Mouse (Mus musculus) adrenal gland, adult 10 weeks (tissue): ENCODE measurements around the gene Gal3st1. TPM values are rescaled to one million over a fixed set of nuclear protein-coding genes. Genes with fewer than 3 reads are reported as not detected.

Experiments
- polyA plus RNA-seq: library from polyadenylated mRNA; stranded (reverse); fragments of 350-450 nt; fragmentation: Illumina TruSeq; extraction: RNeasy Lipid Tissue Mini Kit (QIAGEN cat#74804); gene quantifications from one replicate; pipeline ENCODE4 v1.2.3, GENCODE M21; 2014; ENCODE audit warnings: low read depth, low replicate concordance

Gene Gal3st1
- polyA plus RNA-seq: not detected

GRCm38 (mm10) chr11:3983291-3983862, at the start of gene Gal3st1:
Gene Gal3st1, plus strand, starts transcription at chr11:3983636.

DNA sequence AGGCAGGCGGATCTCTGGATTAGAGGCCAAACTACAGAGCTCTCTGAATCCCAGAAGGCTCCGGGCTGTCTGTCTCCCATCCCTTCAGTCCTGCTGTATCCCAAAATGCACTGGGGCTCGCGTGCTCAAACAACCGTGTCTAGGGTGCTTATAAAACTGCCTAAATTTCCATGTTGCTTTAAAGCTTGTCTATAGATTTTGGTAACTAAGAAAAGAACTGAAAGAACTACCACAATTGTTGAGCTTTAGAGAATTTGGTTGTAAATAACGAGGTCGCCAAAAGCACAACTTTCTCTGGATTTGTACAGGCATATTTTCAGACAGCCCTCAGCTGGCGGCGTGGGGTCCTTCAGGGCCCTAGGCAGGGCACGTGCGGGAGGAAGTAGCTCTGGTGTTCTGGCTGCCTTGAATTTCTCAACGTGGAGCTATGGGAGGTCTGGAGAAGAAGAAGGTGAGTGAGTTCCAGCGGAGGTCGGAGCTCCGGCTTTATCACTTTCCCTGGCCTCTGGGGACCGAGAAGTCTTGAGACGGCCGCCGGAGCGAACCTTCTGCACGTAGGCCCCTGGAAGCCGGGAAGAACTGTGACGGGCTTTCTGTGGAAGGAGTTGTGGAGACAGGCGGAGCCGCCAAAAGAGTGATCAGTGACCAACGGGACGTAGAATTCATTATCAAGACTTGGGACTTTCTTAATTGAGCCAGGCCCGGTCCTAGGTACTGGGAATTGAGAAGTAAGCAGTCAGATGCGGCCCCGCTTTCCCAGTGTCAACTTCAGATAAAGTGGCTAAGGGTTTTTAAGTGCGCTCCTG, 19.6 kb upstream of the Gal3st1 start, which contains the start of gene Pes1:
Gene Pes1, plus strand, starts transcription at position 366 of the 806 bp plus-strand sequence.

GRCm38 (mm10) chr11:3976678-3977077, 6.8 kb upstream of the Gal3st1 start, which contains the start of gene 4930556J24Rik:
Gene 4930556J24Rik, minus strand, starts transcription at chr11:3976778.

DNA sequence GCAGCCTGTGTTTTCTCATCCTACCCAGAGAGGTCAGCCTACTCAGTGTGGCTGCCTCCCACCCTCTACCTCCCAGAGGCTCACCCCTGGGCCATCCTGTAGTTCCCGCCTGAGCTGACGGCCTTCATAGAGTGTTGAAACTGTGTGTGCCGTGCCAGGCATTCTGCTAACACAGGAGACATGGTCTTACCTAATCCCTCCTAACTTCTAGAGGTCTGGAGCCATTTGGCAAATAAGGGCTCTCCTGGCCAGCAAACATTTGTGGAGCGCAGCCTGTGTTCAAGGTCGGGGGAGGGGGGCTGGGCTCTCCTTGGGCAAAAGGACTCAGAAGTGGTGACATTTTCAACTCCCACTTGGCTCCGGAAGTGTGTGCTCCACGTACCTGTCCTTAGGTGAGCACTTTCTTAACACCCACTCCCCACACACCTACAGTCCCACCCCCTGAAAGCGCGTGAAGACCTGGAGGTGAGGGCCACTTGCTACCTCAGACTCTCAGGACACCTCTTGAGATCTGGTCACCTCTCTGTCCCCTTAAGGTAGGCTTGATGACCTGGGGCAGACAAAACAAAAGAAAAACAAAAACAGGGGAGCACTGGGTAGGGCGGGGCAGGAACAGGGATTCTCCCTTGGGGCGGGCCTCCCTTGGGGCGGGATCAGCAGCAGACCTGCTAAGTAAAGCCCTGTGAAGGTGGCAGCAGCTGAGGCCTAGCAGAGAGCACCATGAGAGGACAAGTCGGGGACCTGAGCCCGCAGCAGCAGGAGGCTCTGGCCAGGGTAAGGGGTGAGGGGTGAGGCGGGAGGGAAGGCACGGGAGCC, 47.9 kb downstream of the Gal3st1 start, which contains the start of gene Sec14l4:
Gene Sec14l4, plus strand, starts transcription at position 337 of the 816 bp plus-strand sequence.

Other genes with a start within 250 kb of the Gal3st1 start
- gene Osbp2, start 119.7 kb upstream of the Gal3st1 start, polyA plus RNA-seq: 0.23 TPM
- 0.64 TPM for gene 4921536K21Rik, start 88.5 kb upstream of the Gal3st1 start, polyA plus RNA-seq
- gene Dusp18, start 88.4 kb upstream of the Gal3st1 start, polyA plus RNA-seq: 4.7 TPM
- not detected for gene Slc35e4, start 69.0 kb upstream of the Gal3st1 start, polyA plus RNA-seq
- 8.5 TPM for gene Tcn2, start 51.5 kb upstream of the Gal3st1 start, polyA plus RNA-seq
- 20.8 TPM for gene Pes1, start 19.7 kb upstream of the Gal3st1 start, polyA plus RNA-seq
- not detected for gene 4930556J24Rik, start 6.9 kb upstream of the Gal3st1 start, polyA plus RNA-seq
- gene Sec14l4, start 47.8 kb downstream of the Gal3st1 start, polyA plus RNA-seq: 0.47 TPM
- gene Sec14l3, start 81.2 kb downstream of the Gal3st1 start, polyA plus RNA-seq: not detected
- gene Mtfp1, start 111.8 kb downstream of the Gal3st1 start, polyA plus RNA-seq: 6.5 TPM
- gene Sec14l2, start 139.8 kb downstream of the Gal3st1 start, polyA plus RNA-seq: 0.82 TPM
- gene Rnf215, start 151.6 kb downstream of the Gal3st1 start, polyA plus RNA-seq: 4.8 TPM
- 4.5 TPM for gene Ccdc157, start 176.7 kb downstream of the Gal3st1 start, polyA plus RNA-seq
- gene Sf3a1, start 176.7 kb downstream of the Gal3st1 start, polyA plus RNA-seq: 17.6 TPM
- not detected for gene Tbc1d10a, start 203.2 kb downstream of the Gal3st1 start, polyA plus RNA-seq
- gene Castor1, start 234.6 kb downstream of the Gal3st1 start, polyA plus RNA-seq: not detected